Mouse (Mus musculus) forebrain, postnatal 0 days (tissue): ENCODE data around the gene Ankrd44. TPM values are rescaled to one million over a fixed set of nuclear protein-coding genes. Genes with fewer than 3 reads are reported as not detected.

Source experiments
- ATAC-seq: fragments of 200-750 bp; cut with Nextera tagmentation; 2 replicates; pipeline ENCODE4 v1.8.0; 2017; ENCODE audit warnings: mild to moderate bottlenecking, moderate library complexity
- DNase-seq: peaks from one replicate; pipeline ENCODE4 v3.0.0-alpha.2; 2015
- H3K27ac ChIP-seq: fragments of 300-500 bp; sonication (generic); 2 replicates; pipeline ENCODE4 v1.5.1; 2014; ENCODE audit warnings: low read depth, mild to moderate bottlenecking, antibody characterized with exemption, low read length, moderate library complexity, mixed read lengths
- H3K27me3 ChIP-seq: fragments of 300-500 bp; sonication (generic); 2 replicates; pipeline ENCODE4 v1.6.1; 2014; ENCODE audit warnings: mild to moderate bottlenecking, low read length, mixed read lengths; ENCODE audit not compliant: insufficient read depth
- H3K36me3 ChIP-seq: fragments of 300-500 bp; sonication (generic); 2 replicates; pipeline ENCODE4 v1.6.1; 2014; ENCODE audit warnings: mild to moderate bottlenecking, moderate library complexity; ENCODE audit not compliant: insufficient read depth
- H3K4me1 ChIP-seq: fragments of 300-500 bp; sonication (generic); 2 replicates; pipeline ENCODE4 v1.6.1; 2014; ENCODE audit warnings: antibody characterized with exemption; ENCODE audit not compliant: insufficient read depth
- H3K4me2 ChIP-seq: fragments of 300-500 bp; sonication (generic); 2 replicates; pipeline ENCODE4 v1.6.1; 2014; ENCODE audit warnings: low read depth, mild to moderate bottlenecking, moderate library complexity
- H3K4me3 ChIP-seq: fragments of 300-500 bp; sonication (generic); 2 replicates; pipeline ENCODE4 v1.5.1; 2014; ENCODE audit warnings: low read depth, low read length, mixed read lengths
- H3K9ac ChIP-seq: fragments of 300-500 bp; sonication (generic); 2 replicates; pipeline ENCODE4 v1.6.1; 2014; ENCODE audit warnings: mild to moderate bottlenecking
- H3K9me3 ChIP-seq: fragments of 300-500 bp; sonication (generic); 2 replicates; pipeline ENCODE4 v1.6.1; 2016; ENCODE audit warnings: low read length
- CTCF ChIP-seq: sonication (generic); IDR thresholded peaks from 2 replicates; pipeline ENCODE4 v1.5.1; 2016; ENCODE audit warnings: antibody characterized with exemption, control low read depth, low read depth
- WGBS: fragments of 180-500 bp; shearing (Covaris S2); extraction: QIAGEN DNeasy Blood & Tissue Kit; methylation state at CpG from one replicate; pipeline ENCODE4 v1.1.7; 2014; 5-methylcytosine and 5-hydroxymethylcytosine counted together
- polyA plus RNA-seq: library from polyadenylated mRNA; unstranded; fragments of >200 nt; fragmentation: Nextera tagmentation; extraction: Ambion mirVana; gene quantifications from 2 replicates; pipeline ENCODE4 v1.2.1, GENCODE M21; 2015
- total RNA-seq: library from RNA; depleted of rRNA; stranded (reverse); fragments of >200 nt; gene quantifications from 2 replicates; pipeline ENCODE4 v1.2.3, GENCODE M21; 2014; rRNA removed

Gene Ankrd44
- total RNA-seq (47.2 and 88.1 TPM in 2 replicates), polyA plus RNA-seq (7.2 and 12.8 TPM in 2 replicates)

GRCm38 (mm10) chr1:54925971-54926771 lies at the start of gene Ankrd44:
TSS of gene Ankrd44 (minus strand) at chr1:54926387.
- peak; percentile 85 for DNase-seq
- peak within 1 kb of the TSS; percentile 94 for H3K27ac ChIP-seq
- peaks cover 10% of the 10 kb centered on the region; the same call in 1 of the 2 replicates for H3K4me1 ChIP-seq
- WGBS = under 1% methylated on average over 80 of the region's 94 CpGs
- H3K27me3 ChIP-seq = no peaks in the 10 kb centered on the region
- peak within 1 kb of the TSS; percentile 90 for H3K9ac ChIP-seq
- TF ChIP-seq CTCF = no peak
- peak within 1 kb of the TSS; percentile 56 for H3K4me3 ChIP-seq
- no peaks in the 10 kb centered on the region for H3K36me3 ChIP-seq
- peak; percentile 94 for ATAC-seq
- H3K4me2 ChIP-seq = peak within 1 kb of the TSS; percentile 85
- H3K9me3 ChIP-seq = no peaks in the 10 kb centered on the region

GRCm38 (mm10) chr1:54971687-54972404 lies 45.7 kb upstream of the Ankrd44 start:
- Histone ChIP-seq H3K9me3 (no peaks in the 10 kb centered on the region), H3K4me3 (no peak overlapping the region), H3K36me3 (no peaks in the 10 kb centered on the region), H3K27ac (no peak overlapping the region), H3K4me2 (no peak overlapping the region), H3K9ac (no peak overlapping the region), H3K4me1 (no peaks in the 10 kb centered on the region), H3K27me3 (no peaks in the 10 kb centered on the region)
- ATAC-seq (no peak), DNase-seq (no peak)
- TF ChIP-seq CTCF = no peak
- WGBS = 90% methylated on average over 5 of the region's 5 CpGs

- WGBS = 89% methylated on average over 3 of the region's 3 CpGs
- H3K27me3 ChIP-seq = no peaks in the 10 kb centered on the region
- H3K36me3 ChIP-seq = no peaks in the 10 kb centered on the region
- H3K4me3 ChIP-seq = no peak overlapping the region
- H3K4me2 ChIP-seq = no peak overlapping the region
- H3K27ac ChIP-seq = no peak overlapping the region
- ATAC-seq (no peak), DNase-seq (no peak)
- H3K9me3 ChIP-seq = no peaks in the 10 kb centered on the region
- H3K9ac ChIP-seq = no peak overlapping the region
- H3K4me1 ChIP-seq = no peaks in the 10 kb centered on the region
- no peak for TF ChIP-seq CTCF
Observed at GRCm38 (mm10) chr1:54966858-54967257, 40.7 kb upstream of the Ankrd44 start.

- H3K27ac ChIP-seq = no peak overlapping the region
- no peaks in the 10 kb centered on the region for H3K36me3 ChIP-seq
- no peaks in the 10 kb centered on the region for H3K9me3 ChIP-seq
- H3K4me2 ChIP-seq = no peak overlapping the region
- no peaks in the 10 kb centered on the region for H3K4me1 ChIP-seq
- DNase-seq (no peak), ATAC-seq (no peak)
- no peak overlapping the region for H3K4me3 ChIP-seq
- TF ChIP-seq CTCF = no peak
- no peaks in the 10 kb centered on the region for H3K27me3 ChIP-seq
- 72% methylated on average over 11 of the region's 11 CpGs for WGBS
- H3K9ac ChIP-seq = no peak overlapping the region
Observed at GRCm38 (mm10) chr1:54965159-54965995, 39.2 kb upstream of the Ankrd44 start.

GRCm38 (mm10) chr1:54961724-54962123 lies 35.5 kb upstream of the Ankrd44 start:
- Histone ChIP-seq H3K36me3 (no peaks in the 10 kb centered on the region), H3K4me2 (no peak overlapping the region), H3K27ac (no peak overlapping the region), H3K9me3 (no peaks in the 10 kb centered on the region), H3K4me1 (no peaks in the 10 kb centered on the region), H3K4me3 (no peak overlapping the region), H3K27me3 (no peaks in the 10 kb centered on the region), H3K9ac (no peak overlapping the region)
- ATAC-seq (no peak), DNase-seq (no peak)
- WGBS = 89% methylated on average over 9 of the region's 9 CpGs
- no peak for TF ChIP-seq CTCF

GRCm38 (mm10) chr1:54960613-54961165 lies 34.5 kb upstream of the Ankrd44 start:
- H3K4me2 ChIP-seq = no peak overlapping the region
- no peak for ATAC-seq
- no peaks in the 10 kb centered on the region for H3K36me3 ChIP-seq
- no peak overlapping the region for H3K4me3 ChIP-seq
- no peaks in the 10 kb centered on the region for H3K27me3 ChIP-seq
- DNase-seq = no peak
- no peaks in the 10 kb centered on the region for H3K4me1 ChIP-seq
- H3K9ac ChIP-seq = no peak overlapping the region
- no peak for TF ChIP-seq CTCF
- 75% methylated on average over 9 of the region's 9 CpGs for WGBS
- H3K27ac ChIP-seq = no peak overlapping the region
- H3K9me3 ChIP-seq = no peaks in the 10 kb centered on the region
